Mouse (Mus musculus) heart, postnatal 0 days (tissue): ENCODE data around the gene Hfe2. TPM values are rescaled to one million over a fixed set of nuclear protein-coding genes. Genes with fewer than 3 reads are reported as not detected.
"Not testable (repeated sequence)": the region's sequence is repeated elsewhere in the genome, so short reads cannot be mapped to it uniquely, and the experiment has no call there.

ENCODE experiments used
- ATAC-seq: fragments of 200-750 bp; cut with Nextera tagmentation; 2 replicates; pipeline ENCODE4 v1.8.0; 2017; ENCODE audit warnings: low read depth, moderate number of reproducible peaks, moderate library complexity; ENCODE audit not compliant: insufficient read depth
- DNase-seq: peaks from one replicate; pipeline ENCODE4 v3.0.0-alpha.2; 2016; ENCODE audit warnings: low spot score
- H3K27ac ChIP-seq: fragments of 300-500 bp; sonication (generic); 2 replicates; pipeline ENCODE4 v1.5.1; 2014; ENCODE audit warnings: low read depth, mild to moderate bottlenecking
- H3K27me3 ChIP-seq: fragments of 300-500 bp; sonication (generic); 2 replicates; pipeline ENCODE4 v1.6.1; 2014; ENCODE audit warnings: low read length, mixed read lengths; ENCODE audit not compliant: control insufficient read depth, insufficient read depth
- H3K36me3 ChIP-seq: fragments of 300-500 bp; sonication (generic); replicated peaks from 2 replicates; pipeline ENCODE4 v1.6.1; 2014; ENCODE audit warnings: low read length, mixed read lengths; ENCODE audit not compliant: control insufficient read depth, insufficient read depth
- H3K4me1 ChIP-seq: fragments of 300-500 bp; sonication (generic); 2 replicates; pipeline ENCODE4 v1.6.1; 2014; ENCODE audit warnings: antibody characterized with exemption; ENCODE audit not compliant: control insufficient read depth, insufficient read depth
- H3K4me2 ChIP-seq: fragments of 300-500 bp; sonication (generic); 2 replicates; pipeline ENCODE4 v1.6.1; 2014; ENCODE audit warnings: low read depth, mild to moderate bottlenecking, low read length, moderate library complexity
- H3K4me3 ChIP-seq: fragments of 300-500 bp; sonication (generic); 2 replicates; pipeline ENCODE4 v1.5.1; 2014; ENCODE audit warnings: low read depth, low read length
- H3K9ac ChIP-seq: fragments of 300-500 bp; sonication (generic); replicated peaks from 2 replicates; pipeline ENCODE4 v1.6.1; 2014; ENCODE audit warnings: low read depth, low read length, mixed read lengths
- H3K9me3 ChIP-seq: fragments of 300-500 bp; sonication (generic); replicated peaks from 2 replicates; pipeline ENCODE4 v1.6.1; 2016; ENCODE audit warnings: low read length; ENCODE audit not compliant: control insufficient read depth
- CTCF ChIP-seq: IDR thresholded peaks from 2 replicates; pipeline ENCODE4 v1.5.1; 2016; ENCODE audit warnings: antibody characterized with exemption, control low read depth, low read depth
- EP300 ChIP-seq: IDR thresholded peaks from 2 replicates; pipeline ENCODE4 v1.6.1; 2016; ENCODE audit warnings: antibody characterized with exemption, low read depth
- WGBS: fragments of 180-500 bp; shearing (Covaris S2); extraction: QIAGEN DNeasy Blood & Tissue Kit; methylation state at CpG from one replicate; pipeline ENCODE4 v1.1.7; 2014; 5-methylcytosine and 5-hydroxymethylcytosine counted together
- polyA plus RNA-seq: library from polyadenylated mRNA; unstranded; fragments of >200 nt; fragmentation: Nextera tagmentation; extraction: Ambion mirVana; gene quantifications from 2 replicates; pipeline ENCODE4 v1.2.1, GENCODE M21; 2015
- total RNA-seq: library from RNA; depleted of rRNA; stranded (reverse); fragments of >200 nt; gene quantifications from 2 replicates; pipeline ENCODE4 v1.2.3, GENCODE M21; 2014; ENCODE audit warnings: low replicate concordance

Gene Hfe2
- total and polyA plus RNA-seq, 2 experiments from 2014 or later, result 25.9 to 81.3 TPM

- ATAC-seq (no peak), DNase-seq (no peak)
- Histone ChIP-seq H3K36me3 (no peaks in the 10 kb centered on the region), H3K4me1 (0 out of 2 replicates have a peak, but pooled peaks cover 4% of the 10 kb centered on the region), H3K4me3 (no peak overlapping the region), H3K9ac (no peak overlapping the region), H3K9me3 (no peaks in the 10 kb centered on the region), H3K27me3 (peaks cover 9% of the 10 kb centered on the region; the same call in 1 of the 2 replicates), H3K27ac (no peak overlapping the region), H3K4me2 (no peak overlapping the region)
- TF ChIP-seq EP300 (no peak), CTCF (no peak)
- WGBS, result 74% methylated on average over 13 of the region's 13 CpGs
Measured at GRCm38 (mm10) chr3:96482451-96482850, 42.5 kb upstream of the Hfe2 start.

- not testable (repeated sequence) for H3K27me3 ChIP-seq, H3K4me3 ChIP-seq, ATAC-seq, H3K27ac ChIP-seq, H3K4me1 ChIP-seq, DNase-seq, H3K36me3 ChIP-seq, H3K4me2 ChIP-seq, H3K9me3 ChIP-seq, H3K9ac ChIP-seq
- WGBS, result 59% methylated on average over 7 of the region's 7 CpGs
- 0 out of 2 replicates have a peak, but pooled peaks have one; percentile 21 for TF ChIP-seq CTCF
Measured at GRCm38 (mm10) chr3:96483044-96483443, 41.9 kb upstream of the Hfe2 start.

GRCm38 (mm10) chr3:96483946-96484345 is 41.0 kb upstream of the Hfe2 start:
- DNase-seq (no peak), ATAC-seq (no peak)
- WGBS, result 94% methylated on average over 2 of the region's 2 CpGs
- no peaks in the 10 kb centered on the region for H3K9me3 ChIP-seq
- H3K36me3 ChIP-seq, result no peaks in the 10 kb centered on the region
- H3K4me1 ChIP-seq, result 0 out of 2 replicates have a peak, but pooled peaks cover 4% of the 10 kb centered on the region
- no peaks in the 10 kb centered on the region for H3K27me3 ChIP-seq
- H3K4me3 ChIP-seq, result no peak overlapping the region
- H3K9ac ChIP-seq, result no peak overlapping the region
- no peak overlapping the region for H3K4me2 ChIP-seq
- H3K27ac ChIP-seq, result no peak overlapping the region
- no peak for TF ChIP-seq CTCF
- no peak for TF ChIP-seq EP300

- Histone ChIP-seq H3K4me3 (no peak overlapping the region), H3K27ac (0 out of 2 replicates have a peak overlapping the region, but pooled peaks have one; percentile 11), H3K9me3 (no peaks in the 10 kb centered on the region), H3K4me2 (no peak overlapping the region), H3K9ac (no peak overlapping the region), H3K27me3 (no peaks in the 10 kb centered on the region), H3K4me1 (0 out of 2 replicates have a peak, but pooled peaks cover 4% of the 10 kb centered on the region), H3K36me3 (no peaks in the 10 kb centered on the region)
- DNase-seq (no peak), ATAC-seq (no peak)
- TF ChIP-seq CTCF (no peak), EP300 (no peak)
- 55% methylated on average over 4 of the region's 4 CpGs for WGBS
Measured at GRCm38 (mm10) chr3:96484921-96485320, 40.1 kb upstream of the Hfe2 start.

- H3K27ac ChIP-seq, result 0 out of 2 replicates have a peak overlapping the region, but pooled peaks have one; percentile 11
- no peaks in the 10 kb centered on the region for H3K9me3 ChIP-seq
- DNase-seq (no peak), ATAC-seq (no peak)
- 89% methylated on average over 2 of the region's 2 CpGs for WGBS
- H3K4me2 ChIP-seq, result no peak overlapping the region
- H3K27me3 ChIP-seq, result no peaks in the 10 kb centered on the region
- H3K36me3 ChIP-seq, result no peaks in the 10 kb centered on the region
- H3K9ac ChIP-seq, result no peak overlapping the region
- no peak overlapping the region for H3K4me3 ChIP-seq
- H3K4me1 ChIP-seq, result 0 out of 2 replicates have a peak, but pooled peaks cover 4% of the 10 kb centered on the region
- no peak for TF ChIP-seq CTCF
- TF ChIP-seq EP300, result no peak
Measured at GRCm38 (mm10) chr3:96485361-96485760, 39.6 kb upstream of the Hfe2 start.

- ATAC-seq, result peak; percentile 61
- WGBS, result 2% methylated on average over 4 of the region's 34 CpGs
- not testable (repeated sequence) for H3K36me3 ChIP-seq, H3K4me1 ChIP-seq, H3K9me3 ChIP-seq, DNase-seq, H3K4me2 ChIP-seq, H3K4me3 ChIP-seq, H3K9ac ChIP-seq, H3K27me3 ChIP-seq
- peak overlapping the region; percentile 64; the same call in 1 of the 2 replicates for H3K27ac ChIP-seq
Measured at GRCm38 (mm10) chr3:96486064-96486827, 38.7 kb upstream of the Hfe2 start.

- peak; percentile 78 for ATAC-seq
- H3K4me1 ChIP-seq, H3K9ac ChIP-seq, H3K36me3 ChIP-seq, H3K9me3 ChIP-seq, H3K27me3 ChIP-seq, DNase-seq: not testable (repeated sequence)
- Histone ChIP-seq H3K27ac (peak overlapping the region; percentile 96), H3K4me2 (peak overlapping the region; percentile 69), H3K4me3 (peak overlapping the region; percentile 21; the same call in 1 of the 2 replicates)
- WGBS, result 14% methylated on average over 5 of the region's 38 CpGs
Measured at GRCm38 (mm10) chr3:96486828-96487559, 38.0 kb upstream of the Hfe2 start.
